Mouse (Mus musculus): ENCODE data around the gene Hbs1l.

DNA sequence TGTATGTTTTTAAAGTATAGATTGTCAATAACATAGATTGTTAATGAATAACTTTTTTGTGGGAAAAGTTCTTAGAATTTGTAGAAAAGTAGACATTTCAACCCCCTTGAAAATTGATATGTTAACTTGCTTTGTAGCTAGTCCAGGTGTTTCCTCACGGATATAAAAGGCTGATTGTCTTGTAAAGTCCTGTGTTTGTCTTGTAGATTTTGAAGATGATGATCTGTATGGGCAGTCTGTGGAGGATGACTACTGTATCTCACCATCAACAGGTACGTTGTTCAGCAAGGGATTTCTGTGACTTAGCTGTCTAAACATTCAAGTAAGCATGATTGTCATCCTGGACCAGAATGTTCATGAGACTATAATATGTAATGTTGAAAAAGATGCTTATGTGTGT lies 3.2 kb downstream of the Hbs1l start:
- TF ChIP-seq CTCF (IDR thresholded peaks at IDR 0.05; ENCODE audit: low read depth, low read length): no peak
- TF ChIP-seq POLR2A (IDR thresholded peaks at IDR 0.05; ENCODE audit: borderline replicate concordance, low read depth, low read length): no peak

All from bone marrow macrophage, adult 2 months (primary cell).